Mouse (Mus musculus) ovary, postnatal 14 days (tissue): ENCODE measurements around the gene Schip1.

Experiments used
- DNase-seq: peaks from one replicate; pipeline ENCODE4 v3.0.0; 2022; ENCODE audit warnings: low spot score

The Schip1 gene

GRCm38 (mm10) chr3:68385544-68385943, 320.9 kb downstream of the Schip1 start:
- no peak for DNase-seq

GRCm38 (mm10) chr3:68388023-68388422, 323.4 kb downstream of the Schip1 start:
- no peak for DNase-seq

GRCm38 (mm10) chr3:68393578-68393977, 329.0 kb downstream of the Schip1 start:
- DNase-seq = no peak

GRCm38 (mm10) chr3:68398691-68399090, 334.1 kb downstream of the Schip1 start:
- DNase-seq = no peak

GRCm38 (mm10) chr3:68400121-68400520, 335.5 kb downstream of the Schip1 start:
- DNase-seq = no peak

- DNase-seq = no peak
These were observed 338.7 kb downstream of the Schip1 start for GRCm38 (mm10) chr3:68403343-68403742.

GRCm38 (mm10) chr3:68403783-68404217, 339.2 kb downstream of the Schip1 start:
- no peak for DNase-seq

GRCm38 (mm10) chr3:68405724-68406123, 341.1 kb downstream of the Schip1 start:
- no peak for DNase-seq

- no peak for DNase-seq
These were observed 347.7 kb downstream of the Schip1 start for GRCm38 (mm10) chr3:68412262-68412661.

- no peak for DNase-seq
These were observed 355.2 kb downstream of the Schip1 start for GRCm38 (mm10) chr3:68419792-68420191.

GRCm38 (mm10) chr3:68420927-68421326, 356.3 kb downstream of the Schip1 start:
- no peak for DNase-seq

- DNase-seq = no peak
These were observed 357.2 kb downstream of the Schip1 start for GRCm38 (mm10) chr3:68421849-68422248.

GRCm38 (mm10) chr3:68428081-68428480, 363.5 kb downstream of the Schip1 start:
- no peak for DNase-seq

GRCm38 (mm10) chr3:68434435-68434834, 369.8 kb downstream of the Schip1 start:
- DNase-seq = no peak

- DNase-seq = no peak
These were observed 370.3 kb downstream of the Schip1 start for GRCm38 (mm10) chr3:68434897-68435296.

GRCm38 (mm10) chr3:68448480-68448879, 383.9 kb downstream of the Schip1 start:
- no peak for DNase-seq

GRCm38 (mm10) chr3:68451634-68452033, 387.0 kb downstream of the Schip1 start:
- DNase-seq = no peak

GRCm38 (mm10) chr3:68453266-68453665, 388.7 kb downstream of the Schip1 start:
- DNase-seq = no peak

GRCm38 (mm10) chr3:68453719-68454455, 389.3 kb downstream of the Schip1 start:
- no peak for DNase-seq

- no peak for DNase-seq
These were observed 402.0 kb downstream of the Schip1 start for GRCm38 (mm10) chr3:68466643-68467042.

GRCm38 (mm10) chr3:68467941-68468687, 403.5 kb downstream of the Schip1 start:
- no peak for DNase-seq

GRCm38 (mm10) chr3:68469643-68470042, 405.0 kb downstream of the Schip1 start:
- DNase-seq = no peak

GRCm38 (mm10) chr3:68470061-68470460, 405.5 kb downstream of the Schip1 start:
- DNase-seq = no peak
